Mouse (Mus musculus) cortical plate, adult 2 months (tissue): ENCODE results near the gene Pink1.

ENCODE experiments used
- CTCF ChIP-seq: fragments of 200-500 bp; IDR thresholded peaks from 2 replicates; pipeline ENCODE4 v1.5.1; 2011; ENCODE audit warnings: mild to moderate bottlenecking, control low read depth, low read length; ENCODE audit not compliant: insufficient read depth; ENCODE audit errors: extremely low read depth
- POLR2A ChIP-seq: fragments of 200-500 bp; IDR thresholded peaks from 2 replicates; pipeline ENCODE4 v1.6.1; 2011; ENCODE audit warnings: mild to moderate bottlenecking, low read length, control low read depth; ENCODE audit not compliant: insufficient read depth; ENCODE audit errors: extremely low read depth

- TF ChIP-seq POLR2A (no peak), CTCF (no peak)
These were observed 15.7 kb downstream of the Pink1 start for GRCm38 (mm10) chr4:138310311-138310910.
